Mouse (Mus musculus): ENCODE results near the gene Hspb7.

- TF ChIP-seq POLR2A (IDR thresholded peaks at IDR 0.05; ENCODE audit: insufficient read depth, low read depth, low read length) = no peak
- no peak for TF ChIP-seq EP300 (IDR thresholded peaks at IDR 0.05; ENCODE audit: insufficient read depth, low read depth, low read length)
Measured at GRCm38 (mm10) chr4:141398545-141398944, 22.0 kb upstream of the Hspb7 start, which contains the start of gene Clcnka.

Measured in heart, adult 2 months (tissue).